Mouse (Mus musculus) neural tube, embryonic 10.5 days (tissue): ENCODE measurements around the gene Zfp600.
"Not testable (repeated sequence)": the region's sequence is repeated elsewhere in the genome, so short reads cannot be mapped to it uniquely, and the experiment has no call there.

Experiments
- DNase-seq: peaks from one replicate; pipeline ENCODE4 v3.0.0-alpha.2; 2017; ENCODE audit warnings: low spot score; ENCODE audit errors: extremely low spot score

Zfp600 gene

DNA sequence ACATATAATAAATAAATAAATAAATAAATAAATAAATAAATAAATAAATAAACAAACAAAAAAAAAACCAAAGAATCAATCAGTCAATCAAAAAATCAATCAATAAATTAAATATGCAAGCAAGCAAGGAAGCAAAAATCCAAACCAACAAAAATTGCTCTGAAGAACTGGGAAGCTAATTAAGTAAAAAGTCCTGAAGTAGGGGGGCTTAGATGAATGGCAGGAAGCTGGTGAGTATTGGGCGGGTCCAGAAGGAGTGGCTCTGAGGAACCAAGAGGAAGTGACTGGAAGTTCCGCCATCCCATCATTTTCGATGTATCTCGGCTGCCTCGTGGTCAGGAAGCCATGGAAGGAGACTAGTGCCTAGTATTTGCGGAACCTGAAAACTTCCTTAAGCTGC lies at the start of gene Zfp600:
Gene Zfp600, plus strand, starts transcription at position 301 of the 400 bp plus-strand sequence.
- not testable (repeated sequence) for DNase-seq

DNA sequence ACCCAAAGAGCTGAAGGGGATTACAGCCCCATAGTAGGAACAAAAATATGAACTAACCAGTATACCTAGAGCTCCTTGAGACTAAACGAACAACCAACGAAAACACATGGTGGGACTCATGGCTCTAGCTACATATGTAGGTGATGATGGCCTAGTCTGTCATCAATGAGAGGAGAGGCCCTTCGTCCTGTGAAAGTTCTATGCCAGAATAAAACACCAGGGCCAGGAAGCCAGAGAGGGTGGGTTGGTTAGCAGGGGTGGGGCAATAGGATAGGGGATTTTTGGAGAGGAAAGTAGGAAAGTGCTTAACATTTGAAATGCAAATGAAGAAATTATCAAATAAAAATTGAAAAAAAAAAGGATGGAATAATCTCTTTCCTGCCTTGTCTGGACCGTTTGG lies 6.3 kb downstream of the Zfp600 start:
- DNase-seq: not testable (repeated sequence)

GRCm38 (mm10) chr4:146167202-146167832 lies 10.7 kb downstream of the Zfp600 start:
- DNase-seq: not testable (repeated sequence)

DNA sequence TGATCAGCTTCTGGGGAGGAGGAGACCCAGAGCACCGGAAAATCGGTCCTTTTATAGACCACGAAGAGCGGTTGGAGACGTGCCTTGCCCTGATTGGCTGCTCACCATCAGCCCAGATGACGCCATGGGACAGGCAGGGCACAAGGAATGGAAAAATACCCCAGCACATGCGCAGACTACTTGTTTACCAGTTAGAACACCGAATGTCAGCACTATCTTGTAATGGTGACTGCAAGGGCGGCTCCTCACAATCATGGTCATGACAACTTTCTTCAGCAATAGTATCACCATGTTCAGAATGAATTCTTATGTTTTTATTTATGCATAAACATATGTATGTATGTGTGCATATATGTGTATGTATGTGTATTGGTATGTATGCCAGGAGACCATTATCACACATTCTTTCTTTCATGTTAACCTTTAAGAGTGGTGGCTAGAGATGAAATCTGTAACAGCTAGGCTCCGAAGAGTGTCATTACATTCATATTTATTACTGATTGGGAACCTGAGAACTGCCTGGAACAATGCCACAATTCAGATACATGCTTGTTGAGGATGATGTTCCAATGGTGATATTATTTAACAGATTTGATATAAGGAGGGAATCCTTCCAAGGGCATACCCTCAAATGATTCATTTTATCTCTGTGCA lies 11.4 kb downstream of the Zfp600 start:
- not testable (repeated sequence) for DNase-seq

DNA sequence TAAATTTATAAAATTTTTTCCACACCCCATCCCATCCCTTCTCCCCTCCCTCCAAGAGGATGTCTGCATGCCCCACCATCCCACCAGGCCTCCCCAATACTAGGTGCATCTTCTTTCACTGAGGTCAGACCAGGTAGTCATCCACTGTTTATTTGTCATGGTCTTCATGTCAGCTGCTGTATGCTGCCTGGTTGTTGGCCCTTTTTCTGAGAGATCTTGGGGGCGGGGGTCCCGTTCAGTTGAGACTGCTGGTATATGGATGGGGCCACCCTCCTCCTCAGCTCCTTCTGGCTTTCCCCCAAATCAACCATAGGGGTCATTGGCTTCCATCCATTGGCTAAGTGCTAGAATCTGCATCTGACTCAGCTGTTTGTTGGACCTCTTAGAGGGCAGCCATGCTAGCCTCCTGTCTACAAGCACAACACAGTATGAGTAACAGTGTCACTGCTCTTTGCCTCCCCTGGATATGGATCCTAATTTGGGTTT lies 12.1 kb downstream of the Zfp600 start:
- DNase-seq: not testable (repeated sequence)

- peak; percentile 12 for DNase-seq
Measured at GRCm38 (mm10) chr4:146173378-146174226, 17.0 kb downstream of the Zfp600 start.

DNA sequence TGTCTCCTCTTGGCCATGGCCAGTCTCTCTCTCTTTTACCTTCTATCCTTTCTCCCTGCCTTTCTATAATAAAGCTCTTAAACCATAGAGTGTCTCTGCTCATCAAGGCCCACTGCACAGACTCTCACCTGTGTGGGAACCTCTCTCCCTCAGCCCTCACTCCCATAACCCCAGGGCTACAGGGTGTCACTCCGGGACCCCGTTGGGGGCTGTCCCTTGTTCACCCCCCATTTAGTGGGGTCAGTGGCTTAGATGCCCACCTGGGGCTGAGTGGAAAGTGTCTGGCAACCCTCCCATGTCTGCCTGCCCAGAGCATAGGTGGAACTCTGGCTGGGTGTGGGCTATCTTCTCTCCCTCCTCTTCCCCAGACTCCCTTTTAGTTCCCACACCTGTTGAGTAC lies 47.7 kb downstream of the Zfp600 start:
- not testable (repeated sequence) for DNase-seq

GRCm38 (mm10) chr4:146239252-146240244 lies 82.9 kb downstream of the Zfp600 start:
- not testable (repeated sequence) for DNase-seq

GRCm38 (mm10) chr4:146242119-146242518 lies 85.5 kb downstream of the Zfp600 start:
- DNase-seq: not testable (repeated sequence)
